Mouse (Mus musculus): ENCODE results near the gene Ucn. TPM values are rescaled to one million over a fixed set of nuclear protein-coding genes. Genes with fewer than 3 reads are reported as not detected.

Ucn gene
- not detected for total RNA-seq (2021)
- long read RNA-seq, experiment 1, result 0 reads
- long read RNA-seq, experiment 2, result 0 reads

DNA sequence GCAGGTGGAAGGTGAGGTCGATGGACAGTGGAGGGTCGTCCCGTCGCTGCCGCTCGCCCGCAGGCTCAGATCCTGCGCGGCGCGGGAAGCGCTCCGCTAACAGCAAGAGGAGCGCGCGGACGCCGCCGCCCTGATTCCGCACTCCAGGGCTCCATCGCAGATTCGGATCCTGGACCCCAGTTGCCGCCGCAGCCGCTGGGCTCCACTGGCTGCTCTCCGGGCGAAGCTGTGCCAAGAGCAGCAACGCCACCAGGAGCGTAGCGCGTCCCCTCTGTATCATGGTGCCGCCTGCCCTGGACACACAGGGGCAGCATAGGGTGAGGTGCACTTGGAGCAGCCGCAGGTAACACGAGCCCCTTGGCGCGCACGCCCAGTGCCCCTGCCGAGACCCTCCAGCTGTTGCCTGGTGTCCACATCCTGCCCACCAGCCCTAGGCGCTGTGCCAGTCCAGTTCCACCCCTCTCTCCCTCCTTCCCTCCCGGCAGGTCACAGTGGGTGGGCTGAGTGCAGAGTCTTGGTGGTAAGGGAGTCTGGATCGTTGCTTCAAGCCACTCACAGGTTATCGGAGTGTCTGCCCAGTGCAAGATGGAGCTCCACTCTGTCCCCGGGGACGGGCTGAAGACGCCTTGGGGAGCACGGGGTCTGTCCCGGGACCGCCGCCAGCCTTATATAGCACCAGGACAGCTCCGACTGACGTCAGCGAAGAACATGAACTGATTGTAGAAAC is at the start of gene Ucn:
TSS of gene Ucn (minus strand) at position 589 of the 727 bp plus-strand sequence.
- Histone ChIP-seq H3K4me3 (peak within 1 kb of the TSS; percentile 46), H3K27ac (no peak within 1 kb of the TSS)
- DNase-seq (ENCODE audit: low spot score in 2 of 2), result no peak
- TF ChIP-seq CTCF (conservative IDR thresholded peaks at IDR 0.05), result no peak

DNA sequence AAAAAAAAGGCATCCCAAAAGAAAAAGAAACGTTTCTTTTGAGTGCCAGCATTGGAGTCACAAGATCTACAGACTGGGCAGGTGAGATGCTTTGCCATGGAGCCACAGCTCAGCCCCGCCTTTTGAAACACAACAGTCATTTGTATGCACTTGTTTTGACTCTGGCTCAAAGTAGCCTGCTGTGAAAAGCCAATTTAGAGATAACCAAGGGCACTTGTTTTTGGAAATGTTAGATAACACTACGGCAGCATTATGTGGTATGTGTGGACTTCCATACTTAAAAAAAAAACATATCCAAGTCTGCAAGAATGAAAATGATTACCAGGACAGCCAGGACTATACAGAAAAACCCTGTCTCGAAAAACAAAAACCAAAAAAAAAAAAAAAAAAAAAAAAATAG is 45.0 kb upstream of the Ucn start:
- TF ChIP-seq CTCF (conservative IDR thresholded peaks at IDR 0.05), result no peak
- DNase-seq (ENCODE audit: low spot score in 2 of 2), result no peak
- Histone ChIP-seq H3K4me3 (no peak overlapping the region), H3K27ac (no peak overlapping the region)

DNA sequence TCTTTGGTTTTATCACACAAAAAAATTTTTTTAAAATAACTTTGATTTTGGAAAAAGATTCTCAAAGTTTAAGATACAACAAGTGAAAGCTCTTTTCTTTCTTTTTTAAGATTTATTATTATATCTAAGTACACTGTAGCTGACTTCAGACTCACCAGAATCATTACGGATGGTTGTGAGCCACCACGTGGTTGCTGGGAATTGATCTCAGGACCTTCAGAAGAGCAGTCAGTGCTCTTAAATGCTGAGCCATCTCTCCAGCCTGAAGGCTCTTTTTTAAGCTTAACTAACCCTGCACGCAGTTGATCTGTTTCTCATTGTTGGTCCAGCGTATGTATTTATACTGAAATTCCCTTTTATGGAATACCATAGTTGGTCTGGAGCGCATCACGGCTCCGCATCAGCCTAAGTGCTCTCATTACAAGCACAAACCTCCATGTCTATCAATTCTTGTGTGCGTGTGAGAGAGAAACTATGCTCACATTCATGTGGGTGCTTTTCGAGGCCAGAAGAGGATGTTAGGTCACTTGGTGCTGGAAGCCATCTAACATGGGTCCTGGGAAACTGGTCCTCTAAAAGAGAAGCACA is 42.6 kb upstream of the Ucn start:
- H3K27ac ChIP-seq, result peak overlapping the region; percentile 98; the same call in 1 of the 2 replicates
- TF ChIP-seq CTCF (conservative IDR thresholded peaks at IDR 0.05), result no peak
- no peak for DNase-seq (ENCODE audit: low spot score in 2 of 2)
- H3K4me3 ChIP-seq, result no peak overlapping the region

DNA sequence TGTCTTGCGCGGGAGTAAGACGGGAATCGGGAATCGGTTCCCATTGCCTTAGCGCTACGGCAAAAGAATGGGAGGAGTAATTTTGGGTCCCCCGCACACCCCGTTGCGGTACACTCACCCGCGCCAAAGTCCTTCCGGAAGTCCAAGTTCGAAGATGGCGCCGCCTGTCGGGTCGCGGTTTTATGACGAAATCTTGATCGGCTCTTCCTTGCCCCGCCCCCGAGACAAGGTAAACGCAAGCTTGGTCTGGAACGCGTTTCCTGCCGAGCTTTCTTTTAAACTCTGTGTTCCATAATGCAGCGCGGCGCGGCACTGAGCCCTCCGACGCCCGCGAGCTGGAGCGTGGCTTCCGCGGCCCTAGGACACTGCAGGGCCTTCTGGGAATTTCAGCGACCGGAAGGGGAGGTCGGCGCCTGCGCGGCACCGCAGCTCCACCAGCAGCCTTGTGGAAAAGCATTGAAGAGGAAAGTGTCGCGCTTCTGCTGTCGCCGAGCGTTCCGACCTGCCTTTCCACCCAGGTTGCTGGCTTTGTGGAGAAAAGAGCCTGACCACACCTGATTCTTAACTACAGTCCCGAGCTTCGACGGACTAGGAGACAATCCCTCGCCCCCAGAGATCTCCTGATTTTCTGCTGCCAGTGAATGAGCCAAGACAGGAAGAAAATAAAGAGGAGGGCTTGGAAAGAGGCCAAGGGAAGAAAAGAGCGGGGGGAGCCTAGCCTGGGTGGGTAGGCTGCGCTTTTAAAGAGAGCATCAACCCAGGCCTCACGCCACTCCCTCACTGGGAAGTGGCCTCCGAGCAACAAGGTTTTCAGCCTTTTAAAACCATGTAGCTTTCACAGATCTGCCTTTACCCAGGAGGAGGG is 41.4 kb upstream of the Ucn start, which contains the start of the genes Gm29609 and Gtf3c2:
TSS of gene Gm29609 (minus strand) at position 146 of the 865 bp plus-strand sequence.
TSS of gene Gtf3c2 (minus strand) at position 379 of the 865 bp plus-strand sequence.
- Histone ChIP-seq H3K27ac (peak within 1 kb of the TSS; percentile 98), H3K4me3 (peak within 1 kb of the TSS; percentile 62)
- 0 out of 2 replicates have a peak, but pooled peaks have one; percentile 19 for TF ChIP-seq CTCF (conservative IDR thresholded peaks at IDR 0.05)
- DNase-seq (ENCODE audit: low spot score in 2 of 2), result peak; percentile 97 to 98

DNA sequence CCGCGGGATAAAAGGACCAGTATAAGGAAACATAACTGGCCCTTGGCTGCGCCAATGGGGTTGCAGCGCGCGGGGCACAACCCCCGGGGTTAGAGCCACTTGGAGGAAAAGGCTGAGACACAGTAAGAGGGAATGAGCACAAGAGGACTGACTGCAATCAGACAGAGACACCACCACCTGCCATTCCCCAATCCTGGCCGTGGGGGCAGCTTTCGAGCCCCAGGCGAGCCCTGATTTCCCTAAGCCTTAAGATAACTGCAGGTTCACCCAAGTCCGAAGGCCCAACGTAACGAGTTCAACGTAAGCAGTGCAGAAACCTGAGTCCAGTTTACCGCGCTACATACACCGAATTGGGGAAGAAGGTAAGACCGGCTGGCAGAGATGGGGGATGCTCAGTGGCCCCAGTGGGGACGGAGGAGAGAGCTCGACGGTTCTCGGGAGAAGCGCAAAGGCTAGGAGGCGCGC is 40.7 kb upstream of the Ucn start:
- Histone ChIP-seq H3K4me3 (peak overlapping the region; percentile 62), H3K27ac (peak overlapping the region; percentile 98)
- TF ChIP-seq CTCF (conservative IDR thresholded peaks at IDR 0.05), result peak; percentile 22
- DNase-seq (ENCODE audit: low spot score in 2 of 2), result no peak

DNA sequence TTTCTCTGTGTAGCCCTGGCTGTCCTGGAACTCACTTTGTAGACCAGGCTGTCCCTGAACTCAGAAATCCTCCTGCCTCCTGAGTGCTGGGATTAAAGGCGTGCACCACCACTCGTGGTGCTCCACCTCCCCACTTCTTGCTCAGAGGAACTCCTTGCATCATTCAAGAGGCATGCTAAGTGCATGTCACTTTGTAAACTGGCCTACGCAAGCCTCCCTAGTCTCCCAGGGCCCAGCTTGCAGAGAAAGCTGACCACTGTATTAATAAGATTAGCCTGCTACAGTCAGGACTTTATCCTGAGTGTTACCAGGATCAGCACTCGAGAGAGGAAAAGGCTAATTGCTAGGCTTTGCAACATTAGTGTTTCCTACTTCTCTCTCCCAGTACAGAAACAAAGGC is 30.0 kb upstream of the Ucn start:
- no peak for DNase-seq (ENCODE audit: low spot score in 2 of 2)
- Histone ChIP-seq H3K27ac (no peak overlapping the region), H3K4me3 (no peak overlapping the region)
- TF ChIP-seq CTCF (conservative IDR thresholded peaks at IDR 0.05), result no peak

DNA sequence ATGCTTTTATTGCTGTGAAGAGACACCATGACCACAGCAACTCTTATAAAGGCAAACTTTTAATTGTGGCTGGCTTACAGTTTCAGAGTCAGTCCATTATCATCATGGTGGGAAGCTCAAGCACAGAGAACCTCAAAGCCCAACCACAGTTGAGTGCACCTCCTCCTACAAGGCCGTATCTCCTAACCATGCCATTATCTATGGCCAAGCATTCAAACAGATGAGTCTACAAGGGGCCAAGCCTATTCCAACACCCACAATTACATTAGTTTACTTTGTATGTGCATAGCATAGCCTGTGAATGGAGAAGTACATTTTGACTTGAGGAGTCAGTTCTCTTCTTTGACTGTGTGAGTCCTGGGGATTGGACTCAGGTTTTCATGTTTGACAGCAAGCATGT is 26.2 kb upstream of the Ucn start:
- Histone ChIP-seq H3K27ac (no peak overlapping the region), H3K4me3 (no peak overlapping the region)
- DNase-seq (ENCODE audit: low spot score in 2 of 2), result no peak
- no peak for TF ChIP-seq CTCF (conservative IDR thresholded peaks at IDR 0.05)

DNA sequence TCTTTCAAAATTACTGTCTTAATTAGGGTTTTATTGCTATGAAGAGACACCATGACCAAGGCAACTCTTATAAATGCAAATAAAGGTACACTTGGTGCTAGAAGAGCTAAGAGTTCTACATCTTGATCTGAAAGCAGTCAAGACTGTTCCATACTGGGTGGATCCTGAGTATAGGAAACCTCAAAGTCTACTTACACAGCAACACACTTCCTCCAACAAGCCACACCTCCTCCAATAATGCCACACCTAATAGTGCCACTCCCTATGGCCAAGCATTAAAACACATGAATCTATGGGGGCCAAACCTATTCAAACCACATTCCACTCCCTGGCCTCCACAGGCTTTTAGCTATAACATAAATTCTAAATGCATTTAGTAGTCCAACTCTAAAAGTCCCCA is 23.8 kb upstream of the Ucn start:
- H3K4me3 ChIP-seq, result no peak overlapping the region
- no peak overlapping the region for H3K27ac ChIP-seq
- TF ChIP-seq CTCF (conservative IDR thresholded peaks at IDR 0.05), result no peak

DNA sequence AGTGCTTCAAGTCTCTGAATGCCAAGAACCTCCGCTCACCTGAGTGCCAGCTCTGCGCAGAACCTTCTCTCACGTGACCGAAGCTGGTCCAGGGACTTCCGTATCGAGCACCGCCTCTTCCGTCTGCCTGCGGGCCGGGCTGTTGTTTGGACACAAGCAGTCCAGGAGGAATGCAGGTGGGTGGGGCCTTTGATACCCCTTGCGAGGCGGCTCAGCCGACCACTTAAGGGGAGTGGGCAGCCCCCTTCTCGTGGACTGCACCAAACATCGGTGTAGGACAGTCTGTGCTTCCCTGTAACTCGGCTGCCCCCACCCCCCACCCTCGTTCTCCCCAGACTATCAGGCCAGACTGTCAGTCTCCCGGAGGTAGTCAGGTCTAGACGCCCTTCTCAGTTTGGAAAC is 15.5 kb upstream of the Ucn start, which contains the start of gene Mpv17:
TSS of gene Mpv17 (minus strand) at position 100 of the 402 bp plus-strand sequence.
- Histone ChIP-seq H3K27ac (peak within 1 kb of the TSS; percentile 94), H3K4me3 (peak within 1 kb of the TSS; percentile 83)
- no peak for TF ChIP-seq CTCF (conservative IDR thresholded peaks at IDR 0.05)
- peak; percentile 76 to 82 for DNase-seq (ENCODE audit: low spot score in 2 of 2)

More for the DNA sequence above, 23.8 kb upstream of the Ucn start:
- DNase-seq (ENCODE audit: low spot score in 2 of 2), result no peak

DNA sequence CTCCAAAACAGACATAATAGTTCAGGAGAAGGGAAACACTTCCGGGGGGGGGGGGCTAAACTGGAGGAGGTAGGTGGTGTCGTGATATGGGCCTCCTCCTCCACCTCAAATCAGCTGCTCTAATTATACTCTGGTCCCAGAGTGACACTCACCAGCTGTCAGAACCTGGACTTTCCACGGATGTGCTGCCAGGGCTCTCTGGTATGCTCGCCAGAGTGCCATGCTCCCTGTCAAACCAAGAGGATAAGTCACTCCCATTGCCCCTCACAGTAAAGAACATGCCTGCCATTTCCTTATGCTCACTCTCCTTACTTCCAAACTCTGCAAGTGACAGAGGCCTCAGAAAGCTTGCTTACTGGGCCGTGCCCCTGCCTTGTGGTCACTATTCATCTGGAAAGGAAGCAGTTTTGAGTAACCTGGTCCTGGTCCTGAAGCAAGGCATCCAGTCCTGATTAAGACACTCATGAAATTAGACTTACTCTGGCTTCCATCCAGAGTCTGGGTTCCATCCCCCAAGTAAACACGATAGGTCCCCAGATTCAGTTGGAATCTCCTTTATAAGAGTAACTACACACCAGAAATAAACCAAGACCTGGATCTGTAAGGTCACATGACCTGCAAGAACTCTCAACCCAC is 15.0 kb upstream of the Ucn start:
- Histone ChIP-seq H3K4me3 (peak overlapping the region; percentile 83), H3K27ac (peak overlapping the region; percentile 94)
- TF ChIP-seq CTCF (conservative IDR thresholded peaks at IDR 0.05), result no peak
- DNase-seq (ENCODE audit: low spot score in 2 of 2), result peak in 1 of 2 experiments; percentile 30

DNA sequence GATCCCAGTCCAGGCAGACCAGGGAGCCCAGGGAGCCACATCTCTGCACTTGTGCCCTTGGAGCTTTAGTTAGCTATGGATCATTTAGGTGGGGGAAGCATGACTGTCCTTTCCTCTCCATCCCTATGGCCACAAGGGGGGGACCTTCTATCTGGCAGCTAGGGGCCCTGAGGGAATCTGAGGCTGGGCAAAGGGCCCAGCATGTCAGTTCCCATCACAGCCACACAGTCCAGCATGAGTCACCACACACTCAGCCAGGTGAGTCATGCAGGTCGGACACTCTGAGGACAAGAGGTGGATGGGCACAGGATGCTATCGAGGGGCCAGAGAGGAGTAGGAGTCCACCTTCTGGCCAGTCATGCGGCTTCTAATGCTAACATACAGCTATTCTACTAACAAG is 13.1 kb upstream of the Ucn start:
- Histone ChIP-seq H3K4me3 (no peak overlapping the region), H3K27ac (no peak overlapping the region)
- peak; percentile 27 for TF ChIP-seq CTCF (conservative IDR thresholded peaks at IDR 0.05)
- no peak for DNase-seq (ENCODE audit: low spot score in 2 of 2)

DNA sequence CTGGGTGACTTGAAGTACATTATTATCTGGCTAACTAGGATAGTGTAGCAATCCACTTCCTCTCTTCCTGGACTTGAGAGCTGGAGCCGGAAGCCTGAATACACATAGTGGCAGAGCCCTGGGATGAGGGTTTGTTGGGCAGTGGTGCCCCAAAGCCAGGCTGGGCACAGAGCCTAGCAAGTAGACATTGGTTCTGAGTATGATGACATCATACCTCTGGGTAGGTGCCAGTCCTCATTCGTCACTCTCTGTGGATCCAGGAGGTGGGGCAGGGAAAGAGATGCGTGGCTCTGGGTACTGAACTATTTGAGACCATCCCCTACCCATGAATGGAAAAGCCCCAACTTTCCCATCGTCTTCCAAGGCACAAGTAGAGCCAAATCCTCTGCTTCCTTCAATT is 11.2 kb upstream of the Ucn start:
- Histone ChIP-seq H3K4me3 (no peak overlapping the region), H3K27ac (no peak overlapping the region)
- TF ChIP-seq CTCF (conservative IDR thresholded peaks at IDR 0.05), result no peak
- no peak for DNase-seq (ENCODE audit: low spot score in 2 of 2)

Measured in layer of hippocampus, adult 2 months (tissue).